Mouse (Mus musculus) urinary bladder, adult 18-20 months (tissue): ENCODE data around the gene Micall2.
"Not testable (repeated sequence)": the region's sequence is repeated elsewhere in the genome, so short reads cannot be mapped to it uniquely, and the experiment has no call there.

ENCODE experiments used
- DNase-seq, 2 experiments: peaks; one replicate each; pipeline ENCODE4 v3.0.0; 2022; ENCODE audit warnings: low spot score in 2 of 2, mixed read lengths in 2 of 2

Gene Micall2

DNA sequence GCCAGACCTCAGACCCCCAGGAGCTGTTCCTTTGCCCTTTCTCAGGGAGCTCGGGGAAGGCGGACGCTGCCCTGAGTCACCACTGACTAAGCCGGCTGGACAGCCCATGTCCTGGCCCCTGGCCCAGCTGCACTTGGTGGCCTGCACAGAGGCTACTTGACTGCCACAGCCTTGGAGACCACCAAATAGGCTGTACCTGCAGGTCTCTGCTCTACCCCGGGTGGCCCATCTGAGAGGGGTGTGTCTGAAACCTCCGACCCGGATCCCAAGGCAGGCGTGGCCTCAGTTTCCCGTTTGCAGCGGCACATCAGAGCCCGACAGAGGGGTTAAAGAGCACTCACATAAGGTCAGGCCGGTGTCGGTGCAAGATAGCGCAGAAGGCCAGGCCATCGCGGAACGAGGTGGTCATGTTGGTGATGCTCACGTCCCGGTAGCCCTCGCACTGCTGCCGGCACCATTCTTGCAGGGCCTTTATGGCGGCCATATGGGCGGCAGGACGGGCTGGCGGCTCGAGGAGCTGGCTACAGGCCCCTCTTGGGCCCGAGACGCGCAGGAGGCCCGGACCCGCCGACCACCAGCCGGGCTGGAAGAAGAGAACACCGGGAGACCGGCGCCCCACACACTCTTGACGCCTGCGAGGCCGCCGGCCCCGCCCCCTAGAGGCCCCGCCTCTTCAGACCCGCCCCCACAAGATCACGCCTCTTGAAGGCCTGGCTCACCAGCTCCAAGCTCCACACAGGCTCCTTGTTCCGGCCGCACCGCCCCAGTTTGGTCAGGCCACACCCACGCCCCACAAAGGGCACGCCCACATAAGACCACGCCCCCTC, at the start of gene Micall2:
TSS of gene Micall2 (minus strand) at position 660 of the 827 bp plus-strand sequence.
- peak; percentile 95 to 99 for DNase-seq

DNA sequence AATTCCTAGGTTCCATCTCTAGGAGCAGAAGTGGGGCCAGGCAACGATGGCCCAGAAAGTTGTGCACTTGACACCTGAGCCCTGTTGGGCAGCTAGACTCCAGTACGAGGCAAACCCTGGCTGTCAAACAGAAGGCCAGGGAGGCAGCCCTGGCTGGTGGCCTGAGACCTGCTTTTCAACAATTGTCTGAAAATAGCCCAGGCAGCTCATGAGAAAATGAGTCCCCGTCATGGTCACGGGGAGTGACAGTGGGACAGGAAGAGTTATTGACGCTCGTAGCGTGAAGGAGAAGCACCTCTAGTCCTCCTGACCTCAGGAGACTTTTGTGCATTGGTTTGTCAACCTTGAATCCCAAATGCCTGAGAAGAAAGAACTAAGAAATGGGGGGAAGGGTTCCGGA, 45.3 kb upstream of the Micall2 start:
- no peak for DNase-seq

DNA sequence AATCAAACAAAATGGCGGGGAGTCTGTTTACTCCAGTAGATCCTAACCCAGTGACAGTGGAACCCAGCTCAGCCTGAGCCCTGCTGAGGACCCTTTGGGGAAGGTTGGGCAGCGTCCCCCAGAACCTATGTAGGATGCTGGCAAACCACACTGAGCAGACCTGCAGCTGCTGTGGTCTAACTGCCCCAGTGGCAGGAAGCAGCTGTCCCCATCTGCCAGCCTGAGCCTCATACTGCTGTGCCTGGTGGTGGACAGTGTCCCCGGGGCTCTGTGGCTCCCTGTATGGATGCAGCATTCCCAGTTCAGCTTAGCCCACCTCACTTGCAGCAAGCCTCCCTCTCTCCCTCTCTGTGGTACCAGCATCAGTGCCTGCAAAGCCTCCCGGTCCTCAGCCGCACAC, 40.8 kb upstream of the Micall2 start:
- DNase-seq: no peak

DNA sequence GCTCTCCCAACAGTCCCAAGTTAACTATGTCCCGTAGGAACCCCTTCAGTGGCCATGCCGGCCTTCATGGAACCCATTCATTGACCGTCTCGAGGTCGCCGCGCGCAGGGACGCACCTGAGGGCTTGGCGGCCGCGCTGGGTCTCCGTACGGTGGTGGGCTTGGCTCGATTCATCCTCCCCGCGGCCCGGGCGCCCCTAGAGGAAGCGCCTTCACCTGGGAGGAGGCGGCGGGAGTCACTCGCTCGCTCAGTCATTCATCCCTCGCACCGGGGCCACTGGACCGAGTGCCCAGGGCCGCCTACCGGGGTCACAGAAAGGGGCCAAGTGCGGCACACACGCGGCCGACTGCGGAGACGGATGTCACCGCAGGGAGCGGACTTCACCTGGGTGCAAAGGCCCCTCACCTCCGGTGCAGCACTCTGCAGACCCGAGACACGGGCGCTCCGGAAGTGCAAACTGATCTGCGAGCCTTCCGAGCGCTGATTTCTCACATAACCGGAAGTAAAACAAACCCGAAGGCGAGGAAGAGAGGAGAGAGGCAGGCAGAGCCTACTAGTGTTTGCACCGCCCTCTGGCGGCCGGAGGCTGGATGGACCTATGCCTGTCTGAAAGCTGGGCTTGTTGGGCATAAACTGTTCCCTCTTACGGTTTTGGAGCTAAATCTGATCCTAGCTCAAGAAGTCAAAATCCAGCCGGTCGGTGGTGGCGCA, 39.2 kb upstream of the Micall2 start, which contains the start of gene Ints1:
TSS of gene Ints1 (minus strand) at position 459 of the 711 bp plus-strand sequence.
- DNase-seq: peak; percentile 89 to 91

DNA sequence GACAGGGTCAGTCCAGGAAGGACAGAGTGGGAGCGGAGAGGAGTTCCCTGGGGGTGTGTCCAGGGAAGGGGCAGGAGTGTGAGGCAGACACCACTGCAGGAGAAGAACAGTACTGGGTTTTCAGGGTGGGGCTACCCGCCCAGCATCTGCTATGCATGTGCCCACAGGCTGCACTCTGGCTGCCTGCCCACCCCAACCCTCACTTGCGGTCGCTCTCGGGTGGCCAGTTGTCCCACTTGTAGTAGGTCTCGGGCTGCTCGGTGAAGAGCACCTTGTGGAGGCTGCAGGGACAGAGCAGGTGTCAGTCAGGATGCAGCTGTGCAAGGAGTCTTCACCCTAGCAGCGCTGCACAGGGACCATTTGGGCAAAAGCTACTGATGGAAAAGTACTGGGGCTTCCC, 32.1 kb upstream of the Micall2 start:
- DNase-seq: no peak

DNA sequence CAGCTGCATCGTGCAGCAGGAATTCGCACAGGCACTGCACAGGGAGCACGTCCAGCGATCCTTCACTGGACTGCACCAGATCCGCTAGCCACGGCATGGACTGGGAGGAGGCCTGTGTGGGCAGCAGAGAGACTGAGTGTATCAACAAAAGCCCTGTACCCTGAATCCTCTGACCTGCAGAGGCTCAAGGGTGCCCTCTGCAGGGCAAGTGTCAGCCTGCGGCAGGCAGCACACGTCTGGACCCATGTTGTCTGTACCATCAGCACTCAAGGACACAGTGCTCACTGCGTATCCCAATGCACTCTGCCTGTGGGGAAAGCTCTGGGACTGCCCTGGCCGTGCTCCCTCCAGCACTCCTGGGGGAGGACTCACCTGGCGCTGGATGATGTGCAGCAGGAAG, 28.2 kb upstream of the Micall2 start:
- no peak for DNase-seq

DNA sequence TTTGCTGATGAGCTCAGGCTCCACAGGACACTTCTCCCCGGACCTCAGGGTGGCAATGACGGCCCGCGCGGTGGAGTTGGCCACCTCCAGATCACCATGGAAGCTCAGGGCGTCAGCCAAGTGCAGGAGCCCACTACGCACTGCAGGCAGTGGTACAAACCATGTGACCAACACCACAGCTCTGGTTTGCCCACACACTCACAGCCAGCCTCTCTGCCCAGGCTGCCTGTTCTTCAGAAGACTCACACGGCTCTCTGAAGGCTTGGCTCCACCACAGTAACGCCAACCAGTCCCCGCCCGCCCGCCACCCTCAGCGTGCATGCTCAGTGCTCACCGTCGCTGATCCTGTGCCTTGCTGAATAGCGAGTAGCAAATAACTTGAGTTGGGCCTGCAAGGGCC, 22.0 kb upstream of the Micall2 start:
- DNase-seq: no peak

DNA sequence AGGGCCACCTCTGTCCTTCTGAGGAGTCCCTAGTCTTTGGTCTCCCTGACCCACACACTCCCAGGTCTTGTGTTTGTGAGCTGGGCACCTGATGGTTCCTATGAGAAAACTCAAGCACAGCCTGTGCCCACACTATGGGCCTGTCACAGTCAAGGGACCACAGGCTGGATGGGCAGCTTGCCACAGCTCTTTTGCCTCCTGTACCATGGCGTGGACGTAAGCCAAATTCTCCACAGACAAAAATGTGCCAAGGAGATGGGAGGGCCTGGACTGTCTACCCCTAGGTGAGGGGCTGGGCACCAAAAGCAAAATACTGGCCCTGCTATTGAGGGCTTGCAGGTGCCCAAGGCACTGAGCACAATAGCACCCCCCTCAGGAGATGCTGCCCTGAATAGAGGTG, 20.4 kb upstream of the Micall2 start:
- no peak for DNase-seq

DNA sequence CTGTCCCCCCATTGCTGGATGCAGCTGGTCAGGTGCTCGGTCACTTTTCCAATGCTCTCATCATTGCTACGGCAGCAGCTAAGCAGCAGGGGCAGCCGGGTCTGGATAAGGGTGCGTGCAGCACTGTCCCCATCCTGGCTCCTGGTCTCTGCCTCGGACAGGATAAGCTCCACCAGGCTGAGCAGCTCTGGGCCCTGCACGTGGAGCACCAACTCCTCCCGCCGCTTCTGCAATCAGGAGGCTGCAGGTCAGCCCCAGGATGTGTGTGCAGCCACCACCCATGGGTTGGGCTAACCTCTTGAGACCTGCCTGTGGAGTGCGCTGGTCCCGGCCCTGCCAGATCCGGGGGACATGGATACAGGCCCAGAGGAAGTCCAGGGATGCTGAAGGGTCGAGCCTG, 20.0 kb upstream of the Micall2 start:
- no peak for DNase-seq

DNA sequence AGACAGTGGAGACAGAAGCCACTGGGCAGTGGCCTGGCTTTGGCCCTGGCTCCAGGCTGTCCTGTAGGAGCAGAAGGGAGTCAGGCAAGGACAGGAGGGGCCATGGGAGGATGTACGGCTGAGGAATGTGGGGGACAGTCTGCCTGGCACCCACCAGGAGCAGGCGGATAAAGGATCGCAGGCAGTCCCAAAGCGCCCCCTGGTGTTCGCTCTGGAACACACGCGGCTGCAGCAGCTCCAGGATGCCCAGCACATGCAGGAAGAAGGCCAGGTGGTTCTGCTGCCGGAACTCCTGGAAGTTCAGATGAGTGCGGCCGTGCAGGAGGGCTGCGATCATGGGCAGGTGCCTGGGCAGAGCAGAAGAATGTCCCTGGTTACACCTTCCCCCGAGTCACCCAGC, 18.6 kb upstream of the Micall2 start:
- peak in 1 of 2 experiments; percentile 48 for DNase-seq

DNA sequence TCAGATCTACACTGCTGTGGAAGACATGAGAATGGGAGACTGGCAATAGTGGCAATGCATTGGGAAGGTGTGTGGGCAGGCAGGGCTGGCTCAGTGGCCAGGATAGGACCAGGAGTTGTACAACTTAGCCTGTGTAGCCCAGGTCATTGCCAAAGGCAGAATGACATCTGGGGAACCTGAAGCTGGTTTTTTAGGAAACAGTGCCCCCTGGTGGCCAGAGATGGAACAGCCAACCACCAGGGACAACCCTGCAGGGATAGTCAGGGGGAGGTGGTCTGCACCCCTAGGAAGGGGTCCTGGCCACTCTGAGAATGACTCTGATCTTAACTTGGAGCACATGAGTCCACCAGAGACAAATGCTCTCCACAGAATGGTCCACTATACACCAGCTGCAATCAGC, 14.4 kb upstream of the Micall2 start:
- DNase-seq: peak in 1 of 2 experiments; percentile 55

DNA sequence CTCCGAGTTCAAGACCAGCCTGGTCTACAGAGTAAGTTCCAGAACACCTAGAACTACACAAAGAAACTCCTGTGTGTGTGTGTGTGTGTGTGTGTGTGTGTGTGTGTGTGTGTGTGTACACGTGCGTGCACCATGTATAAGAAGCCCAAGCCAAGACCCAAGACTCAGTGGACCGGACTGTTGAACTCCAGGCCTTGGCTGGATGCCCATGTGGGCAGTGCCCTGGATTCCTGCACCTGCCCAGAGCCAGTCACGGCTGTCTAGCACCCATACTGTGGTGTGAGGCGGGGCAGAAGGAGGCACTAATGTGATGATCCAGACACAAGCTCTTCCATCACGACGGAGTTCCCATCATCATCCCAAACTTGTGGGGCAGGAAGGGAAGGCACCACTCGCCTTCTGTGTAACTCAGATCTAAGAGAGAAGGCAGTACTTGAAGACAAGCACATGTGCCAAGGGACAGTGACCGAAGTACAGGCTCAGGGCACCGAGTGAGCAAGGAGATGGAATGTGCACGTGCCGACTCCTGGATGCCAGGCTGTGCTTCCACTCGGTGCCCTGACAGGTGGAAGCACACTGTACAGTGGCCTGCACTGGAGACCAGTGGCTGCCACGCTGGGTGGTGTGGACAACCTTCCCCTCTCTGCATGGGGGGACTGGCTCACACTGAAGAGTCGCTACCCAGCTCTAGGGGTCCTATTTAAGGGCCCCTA, 13.4 kb upstream of the Micall2 start:
- no peak for DNase-seq

DNA sequence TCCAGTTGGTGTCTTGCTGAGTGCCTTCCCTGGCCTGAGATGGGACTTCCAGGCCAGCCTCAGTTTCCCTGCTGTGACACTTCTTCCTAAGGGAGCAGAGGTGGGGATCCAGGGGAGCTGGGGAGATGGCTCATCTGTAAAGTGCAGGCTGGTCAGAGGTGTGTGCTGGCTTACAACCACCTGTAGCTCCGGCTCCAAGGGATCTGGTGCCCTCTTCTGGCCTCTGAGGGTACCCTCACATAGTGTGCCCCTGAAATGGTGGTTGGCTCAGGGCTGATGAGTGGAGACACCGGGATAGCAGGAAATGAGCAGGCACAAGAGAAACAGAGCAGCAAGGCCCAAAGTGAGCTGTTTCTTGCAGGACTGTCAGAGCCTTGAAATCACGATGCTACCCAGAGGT, 9.6 kb upstream of the Micall2 start:
- DNase-seq: peak; percentile 49 to 57

DNA sequence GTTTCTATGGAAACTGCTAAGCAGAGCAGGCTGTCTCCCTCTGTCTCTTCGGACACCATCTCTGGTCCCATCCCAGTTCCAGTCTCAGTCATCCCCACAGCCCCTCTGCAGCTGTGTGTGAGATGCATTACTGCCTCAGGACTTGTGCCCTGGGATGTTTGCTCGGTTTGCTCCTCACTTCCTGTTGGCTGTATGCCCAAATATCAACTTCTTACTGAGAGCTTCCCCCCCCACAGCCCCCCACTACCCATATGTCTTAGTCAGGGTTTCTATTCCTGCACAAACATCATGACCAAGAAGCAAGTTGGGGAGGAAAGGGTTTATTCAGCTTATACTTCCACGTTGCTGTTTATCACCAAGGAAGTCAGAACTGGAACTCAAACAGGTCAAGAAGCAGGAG, 6.5 kb upstream of the Micall2 start:
- DNase-seq: not testable (repeated sequence)

DNA sequence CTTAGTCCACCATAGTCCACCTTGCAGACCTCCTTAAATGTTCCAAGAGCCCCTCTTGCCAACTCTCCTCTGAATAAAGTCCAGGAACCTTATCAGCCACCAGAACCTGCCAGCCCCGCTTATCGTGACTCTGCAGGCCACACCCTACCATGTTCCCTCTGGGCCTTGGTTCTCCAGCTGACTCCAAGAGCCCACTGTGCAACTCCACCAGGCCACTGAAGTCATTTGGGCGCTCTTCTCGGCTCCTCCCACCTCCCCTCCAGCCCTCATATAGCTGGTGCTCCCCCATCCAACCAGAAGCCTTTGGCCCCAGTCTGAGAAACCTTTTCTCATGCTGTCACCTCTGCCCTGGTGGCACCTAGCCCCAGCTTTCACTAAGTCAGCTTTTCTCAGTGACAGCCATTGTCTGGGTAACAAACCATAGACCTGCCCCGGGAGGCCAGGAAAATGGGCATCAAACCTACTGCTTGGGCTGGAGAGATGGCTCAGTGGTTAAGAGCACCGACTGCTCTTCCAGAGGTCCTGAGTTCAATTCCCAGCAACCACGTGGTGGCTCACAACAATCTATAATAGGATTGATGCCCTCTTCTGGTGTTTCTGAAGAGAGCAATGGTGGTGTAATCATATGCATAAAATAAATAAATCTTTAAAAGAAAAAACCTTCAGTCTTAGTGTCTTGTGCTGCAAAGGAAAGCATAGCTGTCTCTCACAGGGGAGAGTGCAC, 2.6 kb upstream of the Micall2 start:
- DNase-seq: no peak

DNA sequence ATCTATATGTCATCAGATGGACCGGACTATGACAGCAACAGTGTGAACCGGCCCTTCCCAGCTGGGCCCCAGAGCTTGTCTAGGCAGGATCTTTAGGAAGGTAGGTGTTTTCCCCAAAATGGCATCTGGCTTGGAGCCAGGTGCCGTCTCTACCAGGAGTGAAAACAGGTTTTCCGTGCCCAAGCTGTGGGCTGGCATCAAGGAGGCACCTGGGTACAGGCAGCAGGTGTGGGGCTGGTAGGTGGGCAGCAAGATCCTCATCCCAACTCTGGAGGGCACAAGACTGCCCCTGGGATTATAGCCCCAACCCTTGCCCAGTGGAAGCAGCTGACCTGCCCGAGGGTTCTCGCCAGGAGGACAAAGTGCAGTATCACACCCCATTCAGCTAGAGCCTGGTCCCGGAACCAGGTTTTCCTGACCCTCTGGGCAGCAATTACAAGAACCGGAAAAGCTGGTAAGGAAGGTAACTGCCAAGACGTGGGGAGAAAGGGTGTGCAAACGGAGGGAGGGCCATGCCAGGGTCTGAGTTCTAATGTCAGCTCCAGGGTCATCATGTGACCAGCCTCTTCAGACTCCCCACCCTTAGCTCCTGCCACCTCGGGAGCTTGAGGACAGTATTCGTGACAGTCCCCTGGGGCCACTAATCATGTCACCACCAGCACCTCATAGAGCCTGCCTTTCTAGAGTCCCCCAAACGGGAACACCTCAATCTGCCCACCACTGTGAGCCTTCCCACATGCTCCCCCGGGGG, 1.9 kb upstream of the Micall2 start:
- DNase-seq: peak; percentile 59 to 65

DNA sequence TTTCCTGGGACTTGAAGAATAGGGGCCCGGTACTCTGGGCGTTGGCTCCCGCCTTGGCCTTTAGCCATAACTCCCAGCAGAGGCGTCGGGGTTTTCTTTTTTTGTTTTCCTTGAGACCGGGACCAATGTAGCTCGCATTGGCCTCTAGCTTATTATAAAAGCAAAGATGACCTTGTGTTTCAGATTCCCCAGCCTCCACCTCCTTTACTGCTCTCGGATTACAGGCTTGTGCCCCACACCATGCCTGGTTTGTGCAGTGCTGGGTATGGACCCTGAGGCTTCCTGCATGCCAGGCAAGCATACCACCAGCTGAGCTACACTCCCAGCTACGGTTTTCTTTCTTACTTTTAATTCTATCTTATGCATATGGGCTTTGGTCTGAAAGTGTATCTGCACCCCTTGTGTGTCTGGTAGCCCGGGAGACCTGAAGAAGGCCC, 386 bp upstream of the Micall2 start:
- DNase-seq: no peak

DNA sequence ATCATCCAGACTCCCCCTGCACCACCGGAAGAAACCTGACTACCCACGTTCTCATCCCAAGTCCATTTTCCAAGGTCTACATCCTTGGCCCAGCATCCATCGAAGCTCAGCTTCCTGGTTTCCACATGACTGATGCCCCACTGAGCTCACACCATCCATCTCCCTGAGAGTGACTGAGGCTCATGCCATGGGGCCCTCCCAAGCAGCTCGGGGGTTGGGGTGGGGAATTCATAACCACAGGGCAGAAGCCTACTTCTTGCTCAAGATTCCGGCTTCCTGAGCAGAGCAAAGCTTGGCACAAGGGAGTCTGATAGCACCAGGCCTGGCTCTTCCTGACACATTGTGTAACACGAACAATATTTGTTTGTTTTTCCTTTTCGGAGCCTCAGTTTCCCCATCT, 1.4 kb downstream of the Micall2 start:
- no peak for DNase-seq

DNA sequence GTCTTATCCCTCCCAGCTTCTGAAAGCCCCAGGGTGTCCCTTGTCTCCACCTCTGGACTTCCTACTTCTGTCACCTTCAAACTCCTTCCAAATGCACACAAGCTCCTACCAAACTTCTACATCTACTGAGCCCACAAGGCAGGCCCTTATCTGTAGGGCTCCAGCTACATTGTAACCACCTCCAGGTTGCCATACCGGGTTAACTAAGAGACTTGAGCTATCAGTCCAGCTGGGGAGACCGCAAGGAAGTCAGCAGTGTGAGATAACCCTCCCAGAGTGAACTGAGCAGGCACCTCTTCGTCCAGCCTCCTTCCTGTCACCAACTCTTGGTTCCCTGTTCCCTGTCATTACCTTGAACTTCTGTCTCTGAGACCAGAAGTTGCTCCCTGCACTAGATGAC, 2.1 kb downstream of the Micall2 start:
- DNase-seq: no peak

DNA sequence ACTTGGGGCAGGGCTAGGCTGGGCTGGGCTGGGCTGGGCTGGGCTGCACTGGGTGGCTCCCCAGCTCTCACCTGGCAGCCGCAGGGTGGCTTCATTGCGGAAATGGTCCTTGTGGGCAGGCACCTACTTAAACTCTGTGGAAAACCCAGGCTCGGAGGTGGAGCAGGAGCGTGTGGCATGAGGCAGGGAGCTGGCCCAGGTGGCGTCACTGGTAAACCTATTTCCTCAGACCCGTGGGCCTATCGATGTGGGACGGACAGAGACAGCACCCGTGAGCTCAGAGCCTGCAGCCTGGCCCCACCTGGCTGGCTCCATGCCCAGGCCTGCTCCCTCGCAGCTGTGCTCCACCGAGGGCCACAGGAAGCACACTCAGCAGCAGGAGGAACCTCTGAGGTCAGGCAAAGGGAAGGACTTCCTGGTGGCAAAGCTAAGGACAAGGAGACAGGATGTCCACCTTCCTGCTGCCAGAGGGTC, 3.5 kb downstream of the Micall2 start:
- peak; percentile 50 to 63 for DNase-seq
